Mouse (Mus musculus) C2C12 (cell line): ENCODE data around the gene Rabggta.

ENCODE experiments used
- CEBPB ChIP-seq: IDR thresholded peaks from one replicate; pipeline ENCODE4 v1.6.1; 2011; ENCODE audit warnings: low read depth, mild to moderate bottlenecking, control low read depth, moderate library complexity
- CTCF ChIP-seq: IDR thresholded peaks from one replicate; pipeline ENCODE4 v1.5.1; 2011; ENCODE audit not compliant: control insufficient read depth, insufficient read depth, insufficient read length
- FOSL1 ChIP-seq: IDR thresholded peaks from one replicate; pipeline ENCODE4 v1.8.0; 2011; ENCODE audit warnings: mild to moderate bottlenecking, low read length; ENCODE audit not compliant: poor library complexity, insufficient read depth, severe bottlenecking
- MAX ChIP-seq: IDR thresholded peaks from one replicate; pipeline ENCODE4 v1.6.1; 2011; ENCODE audit warnings: mild to moderate bottlenecking, control low read depth
- MYOD1 ChIP-seq: IDR thresholded peaks from one replicate; pipeline ENCODE4 v1.6.1; 2011; ENCODE audit warnings: low read depth; ENCODE audit not compliant: control insufficient read depth, insufficient read length
- MYOG ChIP-seq: IDR thresholded peaks from one replicate; pipeline ENCODE4 v1.6.1; 2011; ENCODE audit not compliant: control insufficient read depth, insufficient read length; ENCODE audit errors: extremely low read depth
- USF1 ChIP-seq: IDR thresholded peaks from one replicate; pipeline ENCODE4 v1.6.1; 2011; ENCODE audit warnings: low read depth, mild to moderate bottlenecking, control low read depth, moderate library complexity

DNA sequence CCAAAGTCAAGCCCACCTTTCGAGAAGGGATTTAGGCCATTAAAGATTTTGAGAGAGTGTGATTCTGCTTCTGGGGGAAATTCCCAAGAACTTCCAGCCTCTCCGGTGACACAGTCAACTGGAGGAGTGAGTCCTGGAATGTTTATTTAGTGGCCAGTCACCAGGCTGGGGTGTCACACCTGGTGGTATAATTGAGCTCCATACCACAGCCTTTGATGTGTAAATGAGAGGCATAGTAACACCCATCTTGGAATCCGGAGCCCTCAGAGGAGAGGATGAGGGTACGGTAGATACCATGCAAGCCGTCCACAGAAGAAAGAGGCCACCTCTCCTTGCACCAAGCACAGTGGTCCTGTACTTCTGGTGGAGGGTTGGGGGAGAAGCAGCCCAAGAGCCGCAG, 19.3 kb downstream of the Rabggta start:
- TF ChIP-seq CEBPB (no peak), CTCF (no peak), USF1 (no peak), MAX (no peak), MYOG (no peak), MYOD1 (no peak), FOSL1 (no peak)
